Mouse (Mus musculus) adrenal gland, postnatal 14 days (tissue): ENCODE data around the gene Rps11. TPM values are rescaled to one million over a fixed set of nuclear protein-coding genes. Genes with fewer than 3 reads are reported as not detected.
A peak's percentile ranks its signal among the peaks of the same experiment; 100 is the strongest.
"Not testable (repeated sequence)": the region's sequence is repeated elsewhere in the genome, so short reads cannot be mapped to it uniquely, and the experiment has no call there.

Source experiments
- DNase-seq: peaks from one replicate; pipeline ENCODE4 v3.0.0; 2021; ENCODE audit warnings: mixed read lengths
- total RNA-seq: library from RNA; stranded (reverse); gene quantifications from 2 replicates; pipeline ENCODE4 v1.2.3, GENCODE M21; 2021

The Rps11 gene
- total RNA-seq, 1 experiment from 2014 or later, result 1,189 TPM

DNA sequence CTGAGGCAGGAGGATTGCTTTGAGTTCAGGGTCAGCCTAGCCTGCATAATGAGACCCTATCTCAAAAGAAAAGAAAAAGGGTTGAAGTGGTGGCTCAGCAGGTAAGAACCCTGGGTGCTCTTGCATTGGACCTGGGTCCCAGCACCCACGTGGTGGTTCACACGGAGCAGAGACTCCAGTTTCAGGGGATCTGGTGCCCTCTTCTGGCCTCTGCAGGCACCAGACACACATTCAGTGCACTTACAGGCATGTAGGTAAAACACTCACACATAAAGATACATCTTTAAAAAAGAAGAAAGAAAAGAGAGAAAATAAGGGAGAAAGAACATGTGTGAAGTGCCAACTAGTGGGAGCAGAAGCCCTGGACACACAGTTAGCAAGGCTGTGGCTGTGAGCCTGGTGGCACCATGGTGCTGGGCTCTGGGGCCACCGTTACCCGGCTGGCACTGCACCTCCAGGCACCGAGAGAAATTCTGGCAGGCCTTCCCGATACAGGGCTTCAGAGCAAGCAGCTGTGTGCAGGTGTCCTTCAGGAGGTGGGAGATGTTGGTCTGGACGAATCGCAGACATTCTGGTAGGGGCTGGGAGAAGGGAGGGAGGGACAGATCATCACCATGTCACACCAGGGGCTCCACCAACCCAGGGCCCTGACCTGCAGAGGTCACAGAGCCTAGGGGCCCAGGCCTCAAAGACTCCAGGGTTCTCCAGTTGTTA lies 9.4 kb upstream of the Rps11 start:
- no peak for DNase-seq

DNA sequence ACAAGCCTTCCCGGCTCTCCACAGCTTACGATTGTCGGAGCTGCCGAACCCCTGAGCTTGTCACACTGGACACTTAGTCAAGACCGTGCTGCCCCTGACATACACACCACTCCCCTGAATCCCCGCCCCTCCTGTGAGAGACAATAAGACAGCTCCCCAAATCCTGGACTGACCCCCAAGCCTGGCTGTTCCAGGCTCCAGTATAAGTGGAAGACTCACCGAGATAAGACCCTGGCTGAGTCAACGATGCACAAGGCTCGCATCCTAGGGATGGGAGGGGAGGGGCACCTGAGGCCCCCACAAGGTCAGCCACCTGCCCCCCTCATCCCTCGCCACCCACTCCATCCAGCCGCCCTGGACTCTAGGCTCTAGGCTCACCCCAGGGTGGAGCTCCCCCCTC lies 7.6 kb upstream of the Rps11 start:
- DNase-seq, result no peak

DNA sequence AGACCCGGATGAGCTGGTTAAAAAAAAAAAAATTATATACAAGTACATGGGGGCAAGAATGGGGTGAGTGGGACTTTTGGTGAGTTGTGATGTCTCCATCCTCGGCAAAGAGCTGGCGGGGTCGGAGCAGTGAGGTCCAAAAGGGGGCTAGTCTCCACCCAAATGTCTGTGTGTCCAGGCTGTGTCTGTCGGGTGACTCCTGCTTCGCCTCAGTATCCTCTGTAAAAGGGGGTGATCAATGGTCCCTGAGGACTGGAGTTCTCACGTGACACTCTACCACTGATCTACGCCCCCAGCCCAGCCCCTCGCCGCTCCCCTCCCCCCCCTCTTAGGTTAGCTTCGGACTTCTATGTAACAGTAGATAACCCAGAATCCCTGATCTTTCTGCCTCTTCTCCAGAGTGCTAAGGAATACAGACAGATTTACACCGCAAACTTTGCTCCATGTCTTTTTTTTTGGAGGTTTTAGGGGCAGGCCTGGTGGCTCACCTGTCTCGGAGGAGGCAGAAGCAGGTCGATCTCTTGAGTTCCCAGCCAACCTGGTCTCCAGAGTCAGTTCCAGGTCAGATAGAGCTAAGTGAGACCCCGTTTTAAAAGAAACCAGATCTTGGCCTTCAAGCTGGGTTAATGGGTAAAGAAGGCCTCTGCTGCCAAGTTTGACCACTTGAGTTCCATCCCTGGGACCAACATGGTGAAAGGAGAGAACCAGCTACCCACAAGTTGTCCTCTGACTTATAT lies 5.7 kb upstream of the Rps11 start:
- no peak for DNase-seq

DNA sequence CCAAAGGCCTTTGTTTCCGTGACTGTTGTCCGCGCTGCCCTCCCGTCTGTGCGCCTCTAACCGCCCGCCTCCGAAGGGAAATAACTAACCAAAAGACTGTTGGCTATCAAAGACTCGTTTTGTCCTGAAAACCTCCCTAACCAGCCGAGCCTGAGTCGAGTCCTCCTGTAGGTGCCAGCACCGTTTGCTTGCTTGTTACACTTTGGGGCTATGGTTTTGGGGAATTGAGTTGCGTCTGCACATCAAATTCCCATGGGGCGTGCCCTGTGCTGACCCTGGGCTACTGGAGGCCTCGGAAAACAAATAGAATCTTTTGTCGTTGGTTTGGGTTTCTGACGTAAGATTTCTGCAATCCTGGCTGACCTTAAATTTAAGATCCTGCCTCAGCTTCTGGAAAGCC lies 5.1 kb upstream of the Rps11 start:
- DNase-seq, result peak; percentile 65

DNA sequence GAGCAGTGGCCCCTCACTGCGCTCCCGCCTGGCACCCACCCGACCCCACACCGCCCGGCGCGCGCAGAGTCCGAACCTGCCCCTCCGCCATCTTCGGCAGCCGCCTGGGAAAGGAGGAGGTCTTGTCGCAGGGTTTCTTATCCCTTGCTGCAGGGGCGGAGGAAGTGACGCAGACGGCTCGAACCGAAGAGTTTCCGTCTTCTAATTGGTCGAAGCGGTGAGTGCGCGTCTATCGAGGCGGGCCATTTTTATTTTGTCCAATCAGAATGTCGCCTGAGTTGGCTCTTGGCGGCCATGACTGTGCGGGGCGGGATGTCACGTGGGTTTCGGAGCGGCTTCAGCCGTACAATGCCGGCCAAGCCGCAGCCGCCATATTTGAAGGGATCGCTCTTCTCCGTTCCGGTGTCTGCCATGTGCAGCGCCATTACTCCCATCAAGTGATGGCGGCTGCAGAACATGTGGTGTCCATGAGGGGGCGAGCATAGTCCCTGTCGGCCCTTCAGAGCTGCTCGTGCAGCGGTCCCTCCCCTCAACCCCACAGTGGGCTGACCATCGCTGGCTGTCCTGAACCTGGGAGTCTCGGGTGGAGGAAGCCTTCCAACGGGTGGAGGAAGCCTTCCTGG lies 4.5 kb upstream of the Rps11 start, which contains the start of gene Rpl13a:
Gene Rpl13a, minus strand, starts transcription at position 138 of the 623 bp plus-strand sequence.
- peak; percentile 98 for DNase-seq

DNA sequence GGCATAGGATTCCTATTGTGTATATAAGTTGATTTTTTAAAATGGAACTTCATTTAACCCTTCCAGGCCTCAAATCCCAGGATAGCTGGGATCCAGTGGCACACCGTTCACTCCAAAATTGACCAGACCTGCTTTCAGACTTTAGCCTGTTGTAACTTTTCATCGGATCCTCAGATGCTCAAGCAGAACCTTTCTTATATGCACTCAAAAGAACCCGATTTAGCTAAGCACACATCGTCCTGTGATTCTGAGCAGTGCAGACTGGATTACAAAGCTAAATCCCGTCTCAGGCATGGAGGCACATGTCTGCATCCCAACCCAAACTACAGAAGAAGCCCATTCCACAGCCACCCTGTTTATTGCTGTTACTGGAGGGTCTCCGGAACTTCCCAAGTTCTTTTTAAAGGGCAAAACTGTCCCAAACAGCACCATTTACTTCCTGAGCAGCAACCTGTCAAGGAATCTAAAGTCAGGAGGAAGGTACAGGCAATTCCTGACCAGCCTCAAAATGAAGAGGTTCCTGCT lies 3.5 kb upstream of the Rps11 start:
- DNase-seq, result no peak

DNA sequence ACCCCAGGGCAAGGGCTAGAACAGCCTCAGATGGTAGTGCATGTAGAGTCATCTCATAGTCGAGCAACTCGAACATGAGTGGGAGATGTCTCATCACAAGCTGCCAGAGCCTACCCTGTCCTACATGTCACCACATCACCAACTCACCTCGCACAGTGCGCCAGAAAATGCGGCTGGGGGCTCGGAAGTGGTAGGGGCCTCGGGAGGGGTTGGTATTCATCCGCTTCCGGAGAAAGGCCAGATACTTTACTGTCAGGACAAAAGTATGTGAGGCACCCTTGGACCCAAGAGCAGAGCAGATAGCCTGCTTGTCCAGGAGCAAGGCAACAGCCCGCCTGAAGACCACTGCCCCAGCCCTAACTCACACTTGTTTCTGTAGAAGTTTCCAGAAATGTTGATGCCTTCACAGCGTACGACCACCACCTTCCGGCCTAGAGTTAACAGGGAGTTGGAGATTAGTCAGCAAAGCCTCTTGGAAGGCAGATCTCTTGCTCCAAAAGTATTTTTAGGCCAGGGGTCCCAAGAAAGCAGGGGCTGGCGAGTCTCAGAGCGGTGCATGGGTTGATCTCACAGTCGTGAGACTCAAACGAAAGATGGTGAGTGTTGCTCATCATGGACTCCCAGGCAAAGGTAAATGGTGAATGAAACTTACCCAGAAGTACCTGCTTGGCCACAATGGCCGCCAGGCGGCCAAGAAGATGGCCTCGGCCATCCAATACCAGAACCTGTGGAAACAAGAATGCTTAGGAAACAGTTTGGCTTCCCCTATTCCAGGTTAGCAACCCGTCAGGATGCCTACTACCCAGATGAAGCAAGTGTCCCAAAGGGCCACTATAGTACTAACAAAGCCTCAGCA lies 2.8 kb upstream of the Rps11 start:
- DNase-seq, result no peak

DNA sequence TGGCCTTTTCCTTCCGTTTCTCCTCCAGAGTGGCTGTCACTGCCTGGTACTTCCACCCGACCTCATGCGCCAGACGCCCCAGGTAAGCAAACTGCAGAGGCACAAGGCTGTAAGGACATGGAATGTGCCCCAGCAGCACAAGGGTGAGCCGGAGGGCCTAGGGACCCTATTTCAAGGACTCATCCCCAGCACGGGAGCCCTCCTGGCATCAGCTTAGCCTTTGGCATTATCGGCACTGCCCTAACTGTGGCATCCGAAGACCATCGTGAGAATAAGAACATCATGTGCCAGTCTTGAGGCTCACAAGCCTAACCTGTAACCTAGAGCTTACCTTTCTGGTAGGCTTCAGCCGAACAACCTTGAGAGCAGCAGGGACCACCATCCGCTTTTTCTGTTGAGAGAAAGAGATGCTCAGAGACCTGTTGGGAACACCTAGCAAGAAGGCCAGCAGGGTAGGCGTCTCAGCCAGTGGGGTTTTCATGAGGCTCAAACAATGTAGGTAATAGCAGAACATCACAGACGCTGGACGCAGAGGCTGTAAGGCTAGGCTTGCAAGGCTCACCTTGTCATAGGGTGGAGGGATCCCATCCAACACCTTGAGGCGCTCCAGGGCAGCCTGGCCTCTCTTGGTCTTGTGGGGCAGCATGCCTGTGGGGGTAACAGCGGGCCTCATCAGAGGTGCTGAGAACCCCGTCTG lies 2.1 kb upstream of the Rps11 start:
- DNase-seq, result no peak

DNA sequence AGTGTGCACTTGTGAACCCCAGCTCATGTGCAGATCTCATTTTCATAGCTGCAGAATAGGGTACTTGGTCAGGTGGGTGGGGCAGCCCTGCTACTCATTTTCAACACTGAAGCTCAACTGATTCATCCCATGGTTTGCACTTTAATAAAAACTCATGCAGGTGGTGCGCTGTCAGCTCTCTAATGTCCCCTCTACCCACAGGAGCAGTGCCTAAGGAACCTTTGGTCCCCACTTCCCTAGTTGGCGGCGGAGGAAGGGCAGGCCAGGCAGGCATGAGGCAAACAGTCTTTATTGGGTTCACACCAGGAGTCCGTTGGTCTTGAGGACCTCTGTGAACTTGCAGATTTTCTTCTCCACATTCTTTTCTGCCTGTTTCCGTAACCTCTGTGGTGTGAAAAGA lies 1.4 kb upstream of the Rps11 start:
- not testable (repeated sequence) for DNase-seq

DNA sequence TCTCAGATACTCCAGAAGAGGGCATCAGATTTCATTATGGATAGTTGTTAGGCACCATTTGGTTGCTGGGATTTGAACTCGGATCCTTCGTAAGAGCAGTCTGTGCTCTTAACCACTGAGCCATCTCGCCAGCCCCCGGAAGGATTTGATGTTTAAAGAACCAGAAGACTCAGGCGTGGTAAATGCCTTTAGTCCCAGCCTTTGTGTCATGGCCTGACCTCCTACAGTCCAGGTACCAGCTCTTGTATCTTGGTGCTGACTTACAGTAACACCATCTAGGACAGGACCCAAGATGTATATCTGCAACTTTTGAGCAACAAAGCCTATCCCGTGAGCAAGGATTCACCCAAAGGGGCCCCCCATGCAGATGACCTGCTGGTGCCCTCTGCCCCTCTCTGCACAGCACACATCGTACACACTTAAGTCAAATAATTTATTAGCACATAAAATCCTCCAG lies 933 bp upstream of the Rps11 start:
- no peak for DNase-seq

DNA sequence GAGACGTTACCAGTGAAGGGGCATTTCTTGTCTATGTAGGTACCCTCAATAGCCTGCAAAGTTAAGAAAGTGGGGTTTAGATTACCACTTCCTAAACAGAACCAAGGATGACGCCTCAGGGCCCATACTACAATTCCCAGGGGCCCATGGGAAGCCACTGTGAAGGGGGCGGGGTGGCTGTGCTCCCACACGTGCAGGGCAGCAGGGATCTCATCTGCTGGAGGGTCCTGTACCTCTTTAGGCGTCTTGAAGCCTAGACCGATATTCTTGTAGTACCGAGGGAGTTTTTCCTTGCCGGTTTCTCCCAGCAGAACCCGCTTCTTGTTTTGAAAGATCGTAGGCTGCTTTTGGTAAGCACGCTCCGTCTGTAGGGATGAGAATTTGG lies 1.1 kb downstream of the Rps11 start:
- DNase-seq, result peak; percentile 76

DNA sequence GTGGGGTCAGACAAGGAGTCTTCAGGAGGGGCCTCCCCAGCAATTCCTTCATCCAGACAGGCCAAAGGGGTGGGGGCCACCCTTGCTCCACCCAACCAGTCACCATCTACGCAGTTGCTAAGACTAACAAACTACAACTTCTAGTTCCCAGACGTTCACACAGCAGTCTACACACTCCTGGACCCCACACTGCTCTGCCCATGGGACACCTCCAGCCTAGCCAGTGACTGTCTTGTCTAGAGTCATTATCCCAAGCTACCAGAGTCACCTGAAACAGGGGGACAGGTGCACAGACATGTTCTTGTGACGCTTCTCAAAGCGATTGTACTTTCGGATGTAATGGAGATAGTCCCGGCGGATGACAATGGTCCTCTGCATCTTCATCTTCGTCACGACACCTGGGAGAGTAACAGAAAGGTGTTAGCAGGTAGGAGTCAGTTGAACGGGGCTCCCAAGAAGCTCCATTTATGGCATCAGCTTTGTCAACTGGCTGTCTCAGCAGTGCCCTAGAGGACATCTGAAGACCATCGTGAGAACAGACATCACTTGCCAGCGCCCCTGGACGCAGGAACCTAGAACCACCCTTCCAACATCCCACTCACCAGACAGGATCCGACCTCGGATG lies 1.6 kb downstream of the Rps11 start:
- no peak for DNase-seq

DNA sequence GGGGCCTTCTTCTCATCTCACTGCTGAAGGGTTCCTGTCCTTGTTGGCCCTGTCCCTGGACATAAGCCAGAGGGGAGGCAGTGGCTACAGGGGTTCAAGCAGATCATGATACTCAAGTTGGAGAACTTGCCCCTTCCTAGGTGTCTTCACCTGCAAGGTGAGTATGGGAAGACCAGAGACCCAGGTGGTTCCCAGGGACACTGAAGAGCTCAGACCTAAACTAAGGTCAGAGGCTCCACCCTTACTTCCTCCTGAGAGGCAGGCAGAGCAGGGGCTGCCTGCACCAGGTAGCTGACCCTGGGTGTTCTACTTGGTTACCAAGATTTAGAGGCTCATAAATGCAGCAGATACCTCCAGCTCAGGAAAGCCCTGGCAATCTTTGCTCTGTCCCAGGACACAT lies 2.3 kb downstream of the Rps11 start:
- DNase-seq, result no peak

DNA sequence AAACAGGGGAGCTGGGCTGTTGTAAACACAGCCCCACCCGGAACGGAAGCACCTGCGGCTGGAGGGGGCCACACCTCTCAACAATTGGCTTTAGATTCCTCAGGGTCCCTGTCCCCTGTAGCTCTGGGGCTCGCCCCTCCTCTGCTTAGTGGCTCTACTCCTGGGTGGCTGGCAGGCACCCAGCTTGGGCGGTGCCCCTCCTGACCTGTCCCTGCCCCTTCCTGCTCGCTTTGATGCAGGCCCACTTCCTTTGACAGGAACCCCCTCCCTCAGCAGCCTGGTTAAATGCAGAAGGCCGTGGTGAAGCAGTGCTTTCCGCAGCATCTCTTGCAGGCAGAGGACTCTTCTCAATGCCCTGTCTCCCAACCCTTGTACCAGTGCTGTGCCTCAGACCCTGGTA lies 2.8 kb downstream of the Rps11 start:
- peak; percentile 75 for DNase-seq

DNA sequence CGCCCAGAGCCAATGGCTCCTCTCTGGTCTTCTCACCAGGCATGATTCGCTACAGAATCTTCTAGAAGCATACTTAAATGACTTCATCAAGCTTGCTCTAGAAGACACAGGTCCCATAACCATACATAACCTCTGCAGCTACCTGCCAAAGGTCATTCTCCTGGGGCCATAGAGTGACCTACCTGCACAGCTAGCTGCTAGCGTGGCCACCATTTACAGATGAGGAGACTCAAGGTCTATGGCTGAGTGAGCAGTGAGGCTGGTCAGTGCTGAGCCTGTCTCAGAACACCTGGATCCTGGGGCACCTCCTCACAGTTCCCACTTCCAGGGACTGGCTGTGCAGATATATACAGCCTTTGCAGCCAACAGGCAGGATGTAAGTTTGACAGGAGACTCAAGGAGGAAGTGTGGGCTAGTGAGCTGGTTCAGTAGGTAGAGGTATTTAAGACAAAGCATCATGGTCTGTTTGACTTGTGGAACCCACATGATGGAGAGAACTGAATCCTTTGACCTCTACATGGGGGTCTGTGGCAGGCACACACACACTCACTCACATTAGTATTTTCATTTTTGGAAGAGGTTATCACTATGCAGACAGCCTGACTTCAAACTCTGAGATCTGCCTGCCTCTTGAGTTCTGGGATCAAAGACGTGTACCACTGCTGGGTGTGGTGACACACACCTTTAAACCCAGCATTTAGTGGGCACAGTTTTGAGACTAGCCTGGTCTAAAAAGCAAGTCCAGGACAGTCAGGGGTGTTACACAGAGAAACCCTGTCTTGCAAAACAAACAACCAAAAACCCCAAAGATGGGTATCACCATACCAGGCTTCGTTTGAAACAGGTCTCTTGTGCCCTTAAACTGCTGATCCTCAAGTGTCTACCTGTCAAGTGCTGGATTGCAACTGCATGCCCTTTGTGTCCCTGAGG lies 4.2 kb downstream of the Rps11 start:
- DNase-seq, result no peak

DNA sequence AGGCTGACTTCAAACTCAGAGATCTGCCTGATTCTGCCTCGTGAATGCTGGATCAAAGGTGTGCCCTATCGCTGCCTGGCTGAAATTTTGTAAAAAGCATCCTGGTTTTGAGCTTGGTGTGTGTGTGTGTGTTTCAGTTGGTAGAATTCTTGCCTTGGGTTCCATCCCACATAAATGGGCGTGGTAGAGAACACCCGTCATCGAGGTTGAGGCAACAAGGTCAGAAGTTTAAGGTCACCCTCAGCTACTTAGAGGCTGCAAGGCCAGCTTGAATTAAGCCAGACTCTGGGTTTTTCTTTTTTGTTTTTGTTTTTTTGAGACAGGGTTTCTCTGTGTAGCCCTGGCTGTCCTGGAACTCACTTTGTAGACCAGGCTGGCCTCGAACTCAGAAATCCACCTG lies 5.9 kb downstream of the Rps11 start:
- DNase-seq, result peak; percentile 34

DNA sequence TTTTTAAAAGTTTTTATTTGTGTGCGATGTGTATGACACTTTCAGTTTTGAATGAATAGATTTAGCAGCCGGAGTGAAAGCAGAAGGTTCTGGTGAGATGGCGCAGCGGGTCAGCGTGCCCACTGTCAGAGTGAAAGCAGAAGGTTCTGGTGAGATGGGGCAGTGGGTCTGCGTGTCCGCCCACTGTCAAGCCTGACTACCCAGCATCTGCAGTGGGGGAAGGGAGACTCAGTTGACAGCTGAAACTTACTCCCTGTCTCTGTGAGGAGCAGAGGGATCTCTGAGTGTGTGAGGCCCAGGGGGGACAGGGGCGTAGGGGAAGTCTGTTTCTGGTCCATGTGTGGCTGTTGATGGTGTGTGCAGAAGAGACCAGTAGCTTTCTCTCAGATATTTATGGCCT lies 6.7 kb downstream of the Rps11 start:
- DNase-seq, result peak; percentile 7

DNA sequence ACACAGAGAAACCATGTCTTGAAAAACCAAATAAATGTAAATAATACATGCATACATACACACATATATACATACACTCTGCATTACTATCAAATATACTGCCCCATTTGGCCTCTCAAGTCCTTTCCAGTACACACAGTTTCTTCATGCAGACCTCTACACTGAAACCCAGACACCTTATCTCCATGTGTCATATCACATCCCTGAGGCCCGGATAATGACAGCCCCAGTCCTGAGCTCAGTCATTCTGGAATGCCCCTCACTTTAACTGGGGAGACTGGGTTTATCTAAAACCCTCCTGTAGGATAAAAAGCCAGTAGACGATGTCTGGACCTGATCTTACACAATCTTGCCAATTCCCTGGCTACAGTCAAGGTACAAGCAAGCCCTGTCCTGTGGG lies 10.8 kb downstream of the Rps11 start:
- no peak for DNase-seq

DNA sequence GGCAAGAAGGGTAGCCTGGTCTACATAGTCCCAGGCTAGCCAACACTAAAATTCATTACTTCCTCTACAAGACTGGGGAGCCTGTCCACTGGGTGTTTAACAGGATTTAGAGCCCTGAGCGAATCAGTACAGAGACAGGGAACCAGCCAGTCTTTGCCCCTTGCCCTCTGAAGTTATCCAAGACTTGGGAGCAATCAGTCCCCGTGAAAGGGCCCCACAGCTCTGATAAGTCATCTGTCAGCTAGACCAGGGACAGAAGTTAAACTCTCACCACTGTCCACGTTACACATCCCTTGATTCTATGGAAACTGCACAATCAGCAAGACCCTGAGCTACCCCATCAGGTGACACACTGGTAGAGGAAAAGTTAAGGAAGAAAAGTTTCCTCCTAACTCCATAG lies 11.7 kb downstream of the Rps11 start:
- DNase-seq, result no peak

DNA sequence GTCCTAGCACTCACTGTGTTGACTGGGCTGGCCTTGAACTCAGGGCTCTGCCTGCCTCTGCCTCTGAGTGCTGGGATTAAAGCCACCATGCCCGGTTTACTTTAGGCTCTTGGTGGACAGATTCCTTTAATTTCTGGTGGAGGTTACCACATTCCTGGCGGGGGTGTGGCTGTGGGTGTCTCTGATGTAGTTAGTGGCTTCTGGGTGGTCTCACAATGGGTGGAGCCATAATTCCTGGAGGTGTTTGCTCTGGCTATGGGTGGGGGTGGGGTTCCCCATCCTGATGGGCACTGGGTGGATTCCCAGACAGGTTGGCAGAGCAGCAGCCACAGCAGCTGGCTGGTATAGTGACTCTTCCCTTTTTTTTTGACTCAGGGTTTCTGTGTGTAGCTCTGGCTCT lies 12.3 kb downstream of the Rps11 start:
- DNase-seq, result peak; percentile 2
